Mouse (Mus musculus): ENCODE results near the gene Tmem50a. TPM values are rescaled to one million over a fixed set of nuclear protein-coding genes. Genes with fewer than 3 reads are reported as not detected.
"Not testable (repeated sequence)": the region's sequence is repeated elsewhere in the genome, so short reads cannot be mapped to it uniquely, and the experiment has no call there.

The Tmem50a gene
- total RNA-seq, 1 experiment from 2014 or later, result 215 TPM

GRCm38 (mm10) chr4:134923258-134924018 lies 8.6 kb upstream of the Tmem50a start, which contains the start of gene Rsrp1:
Rsrp1 (plus strand) TSS chr4:134923592.
- DNase-seq, result peak; percentile 99

- peak; percentile 87 for DNase-seq
Observed at GRCm38 (mm10) chr4:134922925-134923244, 8.1 kb upstream of the Tmem50a start.

GRCm38 (mm10) chr4:134922111-134922924 lies 7.5 kb upstream of the Tmem50a start:
- DNase-seq, result peak; percentile 34

GRCm38 (mm10) chr4:134921703-134922102 lies 6.9 kb upstream of the Tmem50a start:
- DNase-seq, result no peak

- no peak for DNase-seq
Observed at GRCm38 (mm10) chr4:134920631-134921030, 5.8 kb upstream of the Tmem50a start.

GRCm38 (mm10) chr4:134919733-134920540 lies 5.1 kb upstream of the Tmem50a start:
- no peak for DNase-seq

- DNase-seq, result peak; percentile 84
Observed at GRCm38 (mm10) chr4:134918381-134918780, 3.6 kb upstream of the Tmem50a start.

- DNase-seq, result no peak
Observed at GRCm38 (mm10) chr4:134917194-134917593, 2.4 kb upstream of the Tmem50a start.

- no peak for DNase-seq
Observed at GRCm38 (mm10) chr4:134915223-134916050, 613 bp upstream of the Tmem50a start.

GRCm38 (mm10) chr4:134914122-134914863 lies 531 bp downstream of the Tmem50a start:
- no peak for DNase-seq

GRCm38 (mm10) chr4:134913413-134913812 lies 1.4 kb downstream of the Tmem50a start:
- DNase-seq, result peak; percentile 88

- DNase-seq, result not testable (repeated sequence)
Observed at GRCm38 (mm10) chr4:134911406-134911805, 3.4 kb downstream of the Tmem50a start.

- DNase-seq, result peak; percentile 68
Observed at GRCm38 (mm10) chr4:134903046-134903445, 11.8 kb downstream of the Tmem50a start.

GRCm38 (mm10) chr4:134901126-134901525 lies 13.7 kb downstream of the Tmem50a start:
- no peak for DNase-seq

- peak; percentile 87 for DNase-seq
Observed at GRCm38 (mm10) chr4:134897256-134897655, 17.6 kb downstream of the Tmem50a start.

GRCm38 (mm10) chr4:134892096-134892495 lies 22.7 kb downstream of the Tmem50a start:
- DNase-seq, result peak; percentile 79

- DNase-seq, result no peak
Observed at GRCm38 (mm10) chr4:134884364-134884763, 30.5 kb downstream of the Tmem50a start.

- DNase-seq, result no peak
Observed at GRCm38 (mm10) chr4:134883808-134884207, 31.0 kb downstream of the Tmem50a start.

GRCm38 (mm10) chr4:134883266-134883665 lies 31.6 kb downstream of the Tmem50a start:
- peak; percentile 71 for DNase-seq

- DNase-seq, result peak; percentile 38
Observed at GRCm38 (mm10) chr4:134880041-134880440, 34.8 kb downstream of the Tmem50a start.

Data from adrenal gland, postnatal 14 days (tissue).